In genomic region chr13:83747671-83748070, GRCm38 (mm10) we compare ENCODE assay signal across 25 mouse cellular contexts.
DNase-seq lines count a peak whose midpoint lies in the region; ATAC-seq and TF ChIP-seq lines count a peak whose summit lies in the region.
"Had no signal": no experiment of that assay in that cellular context is flagged by ENCODE, and none has a peak within 500 bp of the region (broad histone marks: within the 10 kb centered on the region; RNA-seq: fewer than 3 reads in every experiment).

No protein-coding gene starts in this region.

- ATAC-seq in hindbrain, embryonic 13.5 days (ENCODE audit: low FRiP score): no peak
- no peak for ATAC-seq in forebrain, embryonic 16.5 days
- ATAC-seq in hindbrain, embryonic 15.5 days (ENCODE audit: low FRiP score, low read depth): no peak
- ATAC-seq in neural tube, embryonic 14.5 days (ENCODE audit: low read depth): no peak
- ATAC-seq: liver, embryonic 12.5 days; Patski had no signal

- no peak for DNase-seq in hindbrain, embryonic 10.5 days (ENCODE audit: low spot score)
- DNase-seq in kidney, adult 2 months: no peak
- no peak for DNase-seq in heart, adult 8-10 months (ENCODE audit: low spot score)
- DNase-seq: adrenal gland, adult 2 months; B cell, adult 2 months; cerebellum, adult 11-12 months; cerebellum, postnatal 10 days; heart, postnatal 36 days; kidney, adult 8-10 months; kidney, postnatal 14 days; lung, adult 18-20 months; lung, postnatal 10 days; retina, postnatal 1 day; thymus, postnatal 14 days had no signal

- no peak for TF ChIP-seq POLR2A in kidney, adult 2 months (IDR thresholded peaks at IDR 0.05; ENCODE audit: low read depth, low read length)

- no peaks in the 10 kb centered on the region for H3K27me3 ChIP-seq in hindbrain, embryonic 13.5 days
- H3K27me3 ChIP-seq in hindbrain, embryonic 10.5 days (ENCODE audit: insufficient read depth, poor library complexity, severe bottlenecking): peaks cover 13% of the 10 kb centered on the region
- no peaks in the 10 kb centered on the region for H3K27me3 ChIP-seq in forebrain, embryonic 16.5 days (replicated peaks; ENCODE audit: control insufficient read depth, insufficient read depth, low read length)
- H3K27me3 ChIP-seq in hindbrain, embryonic 15.5 days: no peaks in the 10 kb centered on the region
- no peaks in the 10 kb centered on the region for H3K27me3 ChIP-seq in neural tube, embryonic 14.5 days (ENCODE audit: control insufficient read depth, insufficient read depth, low read length)
- no peaks in the 10 kb centered on the region for H3K27me3 ChIP-seq in kidney, adult 2 months (replicated peaks; ENCODE audit: control insufficient read depth, insufficient read depth, low read length)
- H3K27me3 ChIP-seq: CH12.LX; limb, embryonic 13.5 days had no signal

- peak overlapping the region; percentile 65 for H3K27ac ChIP-seq in hindbrain, embryonic 13.5 days
- H3K27ac ChIP-seq in hindbrain, embryonic 10.5 days: no peak overlapping the region
- H3K27ac ChIP-seq in forebrain, embryonic 16.5 days (ENCODE audit: low read length): peak overlapping the region; percentile 86
- peak overlapping the region; percentile 72 for H3K27ac ChIP-seq in hindbrain, embryonic 15.5 days (replicated peaks)
- H3K27ac ChIP-seq in neural tube, embryonic 14.5 days (ENCODE audit: low read depth, low read length): peak overlapping the region; percentile 40; the same call in 1 of the 2 replicates
- H3K27ac ChIP-seq in kidney, adult 2 months (ENCODE audit: insufficient read depth, low read depth, low read length): no peak overlapping the region
- H3K27ac ChIP-seq: embryonic facial prominence, embryonic 12.5 days; heart, embryonic 15.5 days; limb, embryonic 13.5 days; liver, embryonic 12.5 days had no signal

- no peak overlapping the region for H3K4me2 ChIP-seq in hindbrain, embryonic 13.5 days
- no peak overlapping the region for H3K4me2 ChIP-seq in forebrain, embryonic 16.5 days (ENCODE audit: low read length)
- H3K4me2 ChIP-seq in hindbrain, embryonic 15.5 days: no peak overlapping the region
- no peak overlapping the region for H3K4me2 ChIP-seq in neural tube, embryonic 14.5 days (ENCODE audit: low read depth, low read length)
- H3K4me2 ChIP-seq: embryonic facial prominence, embryonic 12.5 days; heart, embryonic 15.5 days; limb, embryonic 13.5 days; liver, embryonic 12.5 days had no signal

- H3K4me3 ChIP-seq in hindbrain, embryonic 13.5 days: no peak overlapping the region
- H3K4me3 ChIP-seq in hindbrain, embryonic 10.5 days: no peak overlapping the region
- no peak overlapping the region for H3K4me3 ChIP-seq in forebrain, embryonic 16.5 days (replicated peaks; ENCODE audit: low read length)
- H3K4me3 ChIP-seq in hindbrain, embryonic 15.5 days: no peak overlapping the region
- H3K4me3 ChIP-seq in neural tube, embryonic 14.5 days (ENCODE audit: low read depth, low read length): no peak overlapping the region
- no peak overlapping the region for H3K4me3 ChIP-seq in kidney, adult 2 months (ENCODE audit: insufficient read depth, low read depth, low read length)
- H3K4me3 ChIP-seq: embryonic facial prominence, embryonic 12.5 days; heart, embryonic 15.5 days; limb, embryonic 13.5 days; liver, embryonic 12.5 days had no signal

- H3K36me3 ChIP-seq in hindbrain, embryonic 13.5 days: no peaks in the 10 kb centered on the region
- no peaks in the 10 kb centered on the region for H3K36me3 ChIP-seq in hindbrain, embryonic 10.5 days
- no peaks in the 10 kb centered on the region for H3K36me3 ChIP-seq in forebrain, embryonic 16.5 days (ENCODE audit: control insufficient read depth, insufficient read depth)
- no peaks in the 10 kb centered on the region for H3K36me3 ChIP-seq in hindbrain, embryonic 15.5 days
- H3K36me3 ChIP-seq in neural tube, embryonic 14.5 days (ENCODE audit: control insufficient read depth, insufficient read depth, low read length): no peaks in the 10 kb centered on the region
- no peaks in the 10 kb centered on the region for H3K36me3 ChIP-seq in kidney, adult 2 months (ENCODE audit: control insufficient read depth, insufficient read depth, low read length)
- H3K36me3 ChIP-seq: embryonic facial prominence, embryonic 12.5 days; G1E; heart, embryonic 15.5 days; limb, embryonic 13.5 days; liver, embryonic 12.5 days had no signal

- no peaks in the 10 kb centered on the region for H3K9me3 ChIP-seq in hindbrain, embryonic 13.5 days
- H3K9me3 ChIP-seq in hindbrain, embryonic 10.5 days: no peaks in the 10 kb centered on the region
- no peaks in the 10 kb centered on the region for H3K9me3 ChIP-seq in forebrain, embryonic 16.5 days (ENCODE audit: control insufficient read depth, low read length)
- no peaks in the 10 kb centered on the region for H3K9me3 ChIP-seq in hindbrain, embryonic 15.5 days
- H3K9me3 ChIP-seq in neural tube, embryonic 14.5 days (ENCODE audit: control insufficient read depth, low read length): no peaks in the 10 kb centered on the region
- H3K9me3 ChIP-seq: embryonic facial prominence, embryonic 12.5 days; G1E; heart, embryonic 15.5 days; limb, embryonic 13.5 days; liver, embryonic 12.5 days had no signal

- H3K4me1 ChIP-seq in hindbrain, embryonic 13.5 days (replicated peaks): peaks cover 22% of the 10 kb centered on the region
- peaks cover 21% of the 10 kb centered on the region for H3K4me1 ChIP-seq in hindbrain, embryonic 10.5 days (replicated peaks)
- H3K4me1 ChIP-seq in forebrain, embryonic 16.5 days (replicated peaks; ENCODE audit: control insufficient read depth, insufficient read depth, low read length): peaks cover 29% of the 10 kb centered on the region
- peaks cover 25% of the 10 kb centered on the region for H3K4me1 ChIP-seq in hindbrain, embryonic 15.5 days (replicated peaks)
- H3K4me1 ChIP-seq in neural tube, embryonic 14.5 days (ENCODE audit: control insufficient read depth, insufficient read depth, low read length): peaks cover 19% of the 10 kb centered on the region; the same call in 1 of the 2 replicates
- H3K4me1 ChIP-seq in kidney, adult 2 months (ENCODE audit: control insufficient read depth, insufficient read depth, low read length): no peaks in the 10 kb centered on the region
- H3K4me1 ChIP-seq: embryonic facial prominence, embryonic 12.5 days; liver, embryonic 12.5 days had no signal

- H3K9ac ChIP-seq in hindbrain, embryonic 13.5 days: no peak overlapping the region
- no peak overlapping the region for H3K9ac ChIP-seq in forebrain, embryonic 16.5 days (replicated peaks; ENCODE audit: low read depth, low read length)
- no peak overlapping the region for H3K9ac ChIP-seq in hindbrain, embryonic 15.5 days
- H3K9ac ChIP-seq in neural tube, embryonic 14.5 days (replicated peaks; ENCODE audit: low read depth, low read length): no peak overlapping the region
- H3K9ac ChIP-seq: embryonic facial prominence, embryonic 12.5 days; heart, embryonic 15.5 days; limb, embryonic 13.5 days; liver, embryonic 12.5 days had no signal

- no peak for TF ChIP-seq CTCF in kidney, adult 2 months (conservative IDR thresholded peaks at IDR 0.05; ENCODE audit: insufficient read depth, insufficient read length, low read depth, low read length)

- WGBS in hindbrain, embryonic 13.5 days: 73% methylated on average over 3 of the region's 3 CpGs
- WGBS in hindbrain, embryonic 10.5 days: 81% methylated on average over 3 of the region's 3 CpGs
- WGBS in forebrain, embryonic 16.5 days: 50% methylated on average over 3 of the region's 3 CpGs
- WGBS in hindbrain, embryonic 15.5 days: 70% methylated on average over 3 of the region's 3 CpGs
- WGBS in neural tube, embryonic 14.5 days: 80% methylated on average over 3 of the region's 3 CpGs
- WGBS in kidney, adult 2 months: 68% methylated on average over 3 of the region's 3 CpGs

Comparison
In these comparisons a context has a peak if more than half of its experiments do, and no peak if none do; other contexts are left out.
1. H3K27ac ChIP-seq: peak in hindbrain, embryonic 13.5 days (single experiment), forebrain, embryonic 16.5 days (single experiment), hindbrain, embryonic 15.5 days (single experiment) and neural tube, embryonic 14.5 days (single experiment); none in hindbrain, embryonic 10.5 days (single experiment) and kidney, adult 2 months (single experiment).